Mouse (Mus musculus) stomach, postnatal 0 days (tissue): ENCODE results near the gene Peak1.

ENCODE experiments used
- CTCF ChIP-seq: IDR thresholded peaks from 2 replicates; pipeline ENCODE4 v1.5.1; 2016; ENCODE audit warnings: antibody characterized with exemption, low read depth, mild to moderate bottlenecking, moderate library complexity
- EP300 ChIP-seq: optimal IDR thresholded peaks from 2 replicates; pipeline ENCODE3; 2016; ENCODE audit warnings: antibody characterized with exemption

- TF ChIP-seq CTCF: no peak
- TF ChIP-seq EP300: no peak
Measured at GRCm38 (mm10) chr9:56259790-56260494, 157.9 kb downstream of the Peak1 start.
